ENCODE assay signal across 25 mouse cellular contexts in genomic region chr9:41912482-41912881, GRCm38 (mm10).
DNase-seq lines count a peak whose midpoint lies in the region; ATAC-seq and TF ChIP-seq lines count a peak whose summit lies in the region.
"Had no signal": no experiment of that assay in that cellular context is flagged by ENCODE, and none has a peak within 500 bp of the region (broad histone marks: within the 10 kb centered on the region; RNA-seq: fewer than 3 reads in every experiment).

No protein-coding gene starts in this region.

- peak overlapping the region; percentile 41; the same call in 1 of the 2 replicates for H3K27ac ChIP-seq in hindbrain, embryonic 14.5 days
- no peak overlapping the region for H3K27ac ChIP-seq in hindbrain, postnatal 0 days
- peak overlapping the region; percentile 83 for H3K27ac ChIP-seq in embryonic facial prominence, embryonic 12.5 days
- H3K27ac ChIP-seq in limb, embryonic 15.5 days: peak overlapping the region; percentile 59
- H3K27ac ChIP-seq: heart, adult 2 months; liver, embryonic 14.5 days had no signal

- H3K9me3 ChIP-seq in hindbrain, embryonic 14.5 days (ENCODE audit: control insufficient read depth, low read length): no peaks in the 10 kb centered on the region
- H3K9me3 ChIP-seq in hindbrain, postnatal 0 days (ENCODE audit: low read length): no peaks in the 10 kb centered on the region
- H3K9me3 ChIP-seq in embryonic facial prominence, embryonic 12.5 days: no peaks in the 10 kb centered on the region
- 0 out of 2 replicates have a peak, but pooled peaks cover 3% of the 10 kb centered on the region for H3K9me3 ChIP-seq in limb, embryonic 15.5 days
- H3K9me3 ChIP-seq: megakaryocyte, embryonic 14.5 days had no signal

- DNase-seq in hindbrain, embryonic 14.5 days (ENCODE audit: low spot score): no peak
- no peak for DNase-seq in hindbrain, postnatal 0 days (ENCODE audit: low spot score)
- DNase-seq in forelimb bud, embryonic 11.5 days (ENCODE audit: low read depth, low spot score): peak; percentile 76
- no peak for DNase-seq in layer of hippocampus, adult 11-12 months (ENCODE audit: low spot score)
- DNase-seq: adrenal gland, adult 8-10 months; cerebellum, adult 8-10 months; cerebellum, postnatal 36 days; embryo, embryonic 11 days; gastrocnemius, postnatal 25 days; heart, adult 2 months; kidney, adult 8-10 months; kidney, postnatal 10 days; left cerebral cortex, postnatal 4 days; lung, embryonic 14.5 days; lung, postnatal 36 days; midbrain, embryonic 14.5 days; retina, postnatal 1 day; right cerebral cortex, postnatal 25 days; thymus, postnatal 14 days had no signal

- no peak for TF ChIP-seq CTCF in hindbrain, postnatal 0 days (IDR thresholded peaks at IDR 0.05; ENCODE audit: low read depth)

- no peak overlapping the region for H3K4me2 ChIP-seq in hindbrain, embryonic 14.5 days (replicated peaks)
- no peak overlapping the region for H3K4me2 ChIP-seq in hindbrain, postnatal 0 days (ENCODE audit: low read depth, low read length)
- no peak overlapping the region for H3K4me2 ChIP-seq in embryonic facial prominence, embryonic 12.5 days (replicated peaks)
- H3K4me2 ChIP-seq in limb, embryonic 15.5 days: no peak overlapping the region
- H3K4me2 ChIP-seq: lung, embryonic 14.5 days had no signal

- H3K36me3 ChIP-seq in hindbrain, embryonic 14.5 days (replicated peaks; ENCODE audit: control insufficient read depth, insufficient read depth): no peaks in the 10 kb centered on the region
- H3K36me3 ChIP-seq in hindbrain, postnatal 0 days (ENCODE audit: insufficient read depth, low read length): no peaks in the 10 kb centered on the region
- no peaks in the 10 kb centered on the region for H3K36me3 ChIP-seq in embryonic facial prominence, embryonic 12.5 days
- no peaks in the 10 kb centered on the region for H3K36me3 ChIP-seq in limb, embryonic 15.5 days

- 74% methylated on average over 5 of the region's 5 CpGs for WGBS in hindbrain, embryonic 14.5 days
- 59% methylated on average over 5 of the region's 5 CpGs for WGBS in hindbrain, postnatal 0 days
- 36% methylated on average over 5 of the region's 5 CpGs for WGBS in embryonic facial prominence, embryonic 12.5 days
- WGBS in limb, embryonic 15.5 days: 32% methylated on average over 5 of the region's 5 CpGs

- no peaks in the 10 kb centered on the region for H3K27me3 ChIP-seq in hindbrain, embryonic 14.5 days (ENCODE audit: control insufficient read depth, insufficient read depth, low read length)
- H3K27me3 ChIP-seq in hindbrain, postnatal 0 days (ENCODE audit: insufficient read depth, low read length): no peaks in the 10 kb centered on the region
- H3K27me3 ChIP-seq in embryonic facial prominence, embryonic 12.5 days: no peaks in the 10 kb centered on the region
- H3K27me3 ChIP-seq in limb, embryonic 15.5 days: no peaks in the 10 kb centered on the region
- H3K27me3 ChIP-seq: megakaryocyte, embryonic 14.5 days had no signal

- H3K4me3 ChIP-seq in hindbrain, embryonic 14.5 days (replicated peaks; ENCODE audit: low read length): no peak overlapping the region
- no peak overlapping the region for H3K4me3 ChIP-seq in hindbrain, postnatal 0 days (ENCODE audit: low read length)
- no peak overlapping the region for H3K4me3 ChIP-seq in embryonic facial prominence, embryonic 12.5 days
- H3K4me3 ChIP-seq in limb, embryonic 15.5 days: no peak overlapping the region
- H3K4me3 ChIP-seq: heart, adult 2 months; megakaryocyte, embryonic 14.5 days had no signal

- ATAC-seq in hindbrain, embryonic 14.5 days (ENCODE audit: low FRiP score): no peak
- ATAC-seq in hindbrain, postnatal 0 days: no peak
- peak; percentile 64; the same call in 1 of the 2 replicates for ATAC-seq in embryonic facial prominence, embryonic 12.5 days (ENCODE audit: insufficient number of reproducible peaks, insufficient read depth, low FRiP score, low TSS enrichment)
- ATAC-seq in limb, embryonic 15.5 days (ENCODE audit: insufficient number of reproducible peaks, low FRiP score, low TSS enrichment, low read depth): peak; percentile 69
- no peak for ATAC-seq in inflammation-experienced regulatory T-cells, adult 6 months
- ATAC-seq: forebrain, embryonic 14.5 days had no signal

- no peak overlapping the region for H3K9ac ChIP-seq in hindbrain, embryonic 14.5 days
- no peak overlapping the region for H3K9ac ChIP-seq in hindbrain, postnatal 0 days (replicated peaks; ENCODE audit: low read length)
- no peak overlapping the region for H3K9ac ChIP-seq in embryonic facial prominence, embryonic 12.5 days
- H3K9ac ChIP-seq in limb, embryonic 15.5 days: no peak overlapping the region
- H3K9ac ChIP-seq: liver, embryonic 14.5 days; lung, embryonic 14.5 days had no signal

- peaks cover 8% of the 10 kb centered on the region; the same call in 1 of the 2 replicates for H3K4me1 ChIP-seq in hindbrain, embryonic 14.5 days (replicated peaks; ENCODE audit: control insufficient read depth, insufficient read depth, low read length)
- H3K4me1 ChIP-seq in hindbrain, postnatal 0 days (ENCODE audit: insufficient read depth, low read length): 0 out of 2 replicates have a peak, but pooled peaks cover 4% of the 10 kb centered on the region
- H3K4me1 ChIP-seq in embryonic facial prominence, embryonic 12.5 days: no peaks in the 10 kb centered on the region
- peaks cover 5% of the 10 kb centered on the region; the same call in 1 of the 2 replicates for H3K4me1 ChIP-seq in limb, embryonic 15.5 days
- H3K4me1 ChIP-seq: megakaryocyte, embryonic 14.5 days had no signal

Comparison
In these comparisons a context has a peak if more than half of its experiments do, and no peak if none do; other contexts are left out.
1. ATAC-seq: peak in embryonic facial prominence, embryonic 12.5 days (single experiment) and limb, embryonic 15.5 days (single experiment); none in hindbrain, embryonic 14.5 days (single experiment), hindbrain, postnatal 0 days (single experiment) and inflammation-experienced regulatory T-cells, adult 6 months (single experiment).